Mouse (Mus musculus) heart, adult 2 months (tissue): ENCODE measurements around the gene Wdr20.

Experiments used
- CTCF ChIP-seq: fragments of 200-600 bp; IDR thresholded peaks from 2 replicates; pipeline ENCODE4 v1.8.1; 2022; ENCODE audit warnings: antibody characterized with exemption, mild to moderate bottlenecking, moderate library complexity
- EP300 ChIP-seq: fragments of 200-500 bp; IDR thresholded peaks from 2 replicates; pipeline ENCODE4 v1.6.1; 2011; ENCODE audit warnings: low read depth, low read length, control low read depth; ENCODE audit not compliant: insufficient read depth
- POLR2A ChIP-seq: fragments of 200-500 bp; IDR thresholded peaks from 2 replicates; pipeline ENCODE4 v1.6.1; 2011; ENCODE audit warnings: mild to moderate bottlenecking, low read depth, low read length, control low read depth; ENCODE audit not compliant: insufficient read depth

DNA sequence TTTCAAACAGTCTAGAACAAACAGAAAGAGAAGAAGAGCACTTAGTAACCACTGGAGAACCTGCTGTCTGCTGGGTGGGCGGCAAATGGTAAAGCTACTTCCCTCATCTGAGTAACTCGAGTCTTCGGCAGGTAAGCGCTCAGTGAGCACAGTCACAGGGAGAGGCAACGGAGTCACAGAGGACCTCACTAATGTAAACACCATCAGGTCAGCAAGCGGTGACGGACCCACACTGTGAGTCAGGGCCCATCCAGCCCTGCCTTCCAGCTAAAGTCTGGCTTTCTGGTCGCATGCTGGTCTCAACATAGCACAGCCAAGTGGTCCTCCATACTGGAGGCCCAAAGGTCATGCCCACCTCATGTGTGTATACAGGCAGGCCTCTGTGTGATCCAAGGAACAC is 81.6 kb downstream of the Wdr20 start:
- no peak for TF ChIP-seq EP300
- TF ChIP-seq CTCF = no peak
- TF ChIP-seq POLR2A = no peak
